Mouse (Mus musculus): Measurements from ENCODE around the gene Eif4e2. TPM values are rescaled to one million over a fixed set of nuclear protein-coding genes. Genes with fewer than 3 reads are reported as not detected.

Eif4e2 gene
- total RNA-seq, 2 experiments from 2014 or later = 55.5 to 63.1 TPM

DNA sequence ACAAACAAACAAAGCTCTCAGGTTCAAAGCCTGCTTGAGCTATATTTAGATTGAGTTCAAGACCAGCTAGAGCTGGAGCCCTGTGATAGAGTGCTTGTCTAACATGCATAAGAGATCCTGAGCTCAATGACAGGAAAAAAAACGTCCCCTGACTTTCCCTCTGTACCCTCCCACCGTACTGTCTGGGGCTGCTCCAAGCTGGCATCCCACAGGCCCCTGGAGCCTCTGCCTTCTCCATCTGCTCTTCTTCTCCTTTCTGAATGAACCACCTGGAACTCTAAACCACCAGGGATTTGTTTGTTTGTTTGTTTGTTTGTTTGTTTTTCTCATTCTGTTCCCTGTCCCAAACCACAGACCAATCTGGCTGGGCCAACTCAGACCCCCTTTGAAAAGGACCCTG is 62.3 kb downstream of the Eif4e2 start:
- intact Hi-C loops (cut with DNase I) = no loop called here
- DNase-seq (ENCODE audit: low spot score in 2 of 2) = no peak

DNA sequence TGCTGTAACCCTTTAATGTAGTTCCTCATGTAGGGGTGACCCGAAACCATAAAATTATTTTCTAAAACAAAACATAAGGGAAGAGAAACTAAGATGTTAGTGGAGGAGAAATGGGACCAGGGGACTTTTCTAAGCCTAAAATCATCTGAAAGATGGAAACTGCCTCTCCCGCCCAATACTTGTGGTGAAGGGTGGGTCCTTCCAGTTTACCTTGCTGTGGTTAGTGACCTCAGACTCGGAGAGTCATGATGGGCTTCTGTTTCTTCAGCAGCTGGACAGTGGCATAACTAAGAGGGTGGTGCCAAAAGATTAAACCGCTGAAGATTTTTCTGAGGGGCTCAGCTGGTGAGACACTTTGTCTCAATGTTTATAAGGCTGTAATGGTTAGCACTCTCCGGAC is 66.6 kb downstream of the Eif4e2 start:
- no peak for DNase-seq (ENCODE audit: low spot score in 2 of 2)
- intact Hi-C loops (cut with DNase I) = no loop called here

DNA sequence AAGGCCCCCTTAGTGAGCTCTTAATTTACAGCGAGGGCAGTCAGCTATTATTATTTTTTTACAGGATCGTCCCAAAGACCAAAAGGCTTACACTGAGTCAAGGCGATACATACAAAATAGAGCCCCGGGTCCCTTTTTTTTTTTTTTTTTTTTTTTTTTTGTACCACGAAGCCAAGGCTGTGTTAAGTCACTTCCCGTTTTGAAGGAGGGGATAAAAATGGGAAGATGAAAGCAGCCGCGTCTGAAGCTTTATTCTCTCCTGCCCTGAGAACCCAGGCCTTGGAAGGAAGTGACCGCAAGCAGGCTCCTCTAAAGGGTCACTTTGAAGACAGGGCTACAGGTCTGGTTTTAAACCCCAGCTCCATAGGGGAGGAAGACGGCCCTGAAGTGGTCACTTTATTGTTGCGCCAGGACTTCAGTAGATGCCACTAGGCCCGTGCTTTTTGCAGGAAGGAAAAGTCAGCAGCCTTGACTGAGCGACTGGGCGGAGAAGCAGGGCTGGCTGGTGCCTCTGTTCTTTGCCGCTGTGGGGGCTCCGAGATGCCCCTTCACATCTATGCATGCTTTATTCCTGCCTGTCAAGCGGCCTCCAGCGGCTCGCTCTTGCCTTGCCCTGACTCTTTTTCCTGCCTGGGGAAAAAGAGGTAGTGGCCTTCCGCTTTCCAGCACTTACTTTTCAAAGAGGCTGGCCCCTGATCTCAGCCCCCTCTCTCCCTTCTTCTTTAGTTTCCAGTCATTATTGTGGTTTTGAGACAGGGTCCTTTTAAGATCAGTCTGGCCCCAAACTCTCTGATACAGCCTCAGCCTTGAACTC is 68.1 kb downstream of the Eif4e2 start:
- intact Hi-C loops (cut with DNase I) = no loop called here
- DNase-seq (ENCODE audit: low spot score in 2 of 2) = no peak

DNA sequence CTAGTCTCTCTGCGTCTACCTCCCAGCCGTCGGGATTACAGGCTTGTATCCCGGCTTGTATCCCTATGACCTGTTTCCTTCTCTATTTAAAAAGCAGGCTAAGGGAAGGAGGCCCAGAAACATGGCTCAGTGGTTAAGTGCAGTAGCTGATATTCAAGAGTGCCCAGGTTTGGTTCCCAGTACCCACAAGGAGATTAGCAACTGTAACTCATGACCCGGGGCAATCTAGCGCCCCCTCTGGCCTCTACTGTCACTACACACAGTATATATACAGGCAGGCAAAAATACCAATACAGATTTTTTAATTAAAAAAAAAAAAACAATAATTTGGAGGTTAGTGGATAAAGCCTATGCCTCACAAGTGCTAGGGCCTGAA is 68.7 kb downstream of the Eif4e2 start:
- DNase-seq (ENCODE audit: low spot score in 2 of 2) = no peak
- intact Hi-C loops (cut with DNase I) = no loop called here

DNA sequence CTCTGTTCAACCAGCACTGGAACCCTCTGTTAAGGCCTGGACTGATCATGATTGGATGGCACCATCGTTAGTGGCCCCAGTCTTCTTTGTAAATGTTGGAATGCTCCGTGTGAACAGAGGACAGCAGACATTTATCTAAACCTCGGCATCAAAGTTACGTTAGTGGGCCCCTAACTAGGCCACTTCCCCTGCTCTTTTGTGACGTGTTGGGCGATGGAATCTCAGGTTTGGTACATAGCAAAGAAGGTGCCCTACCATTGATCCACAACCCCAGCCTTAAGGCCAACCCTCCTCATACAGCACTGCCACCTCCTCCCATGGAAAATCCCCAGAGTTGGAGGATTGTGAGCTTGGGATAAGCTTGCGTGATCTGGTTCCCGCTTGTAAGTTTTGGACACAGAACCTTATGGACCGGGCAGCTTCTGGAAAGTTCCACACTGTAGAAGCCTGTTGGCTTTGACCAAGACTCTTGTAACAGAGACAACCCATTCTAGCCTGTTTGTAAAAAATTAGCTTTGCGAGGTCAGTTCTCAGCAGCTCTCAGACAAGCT is 69.8 kb downstream of the Eif4e2 start:
- intact Hi-C loops (cut with DNase I) = no loop called here
- no peak for DNase-seq (ENCODE audit: low spot score in 2 of 2)

DNA sequence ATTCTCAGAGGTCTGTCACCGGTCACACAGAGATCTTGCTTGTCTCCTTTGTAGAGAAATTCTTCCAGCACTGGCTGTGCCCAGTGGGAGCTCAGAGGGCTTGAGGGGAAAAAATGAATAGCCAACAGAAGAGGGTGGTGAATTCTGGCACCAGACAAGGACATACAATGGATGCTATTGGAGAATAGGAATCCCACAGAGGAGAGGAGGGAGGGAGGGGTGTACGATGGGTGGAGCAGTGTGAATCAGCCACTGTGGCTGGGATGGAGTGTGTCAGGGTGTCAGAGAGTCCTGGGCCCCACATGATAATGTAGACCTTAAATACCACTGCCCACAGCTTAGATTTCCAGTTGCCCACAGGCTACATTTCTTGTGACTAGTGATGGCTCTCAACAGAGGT is 73.4 kb downstream of the Eif4e2 start:
- intact Hi-C loops (cut with DNase I) = no loop called here

More for the DNA sequence above, 73.4 kb downstream of the Eif4e2 start:
- no peak for DNase-seq (ENCODE audit: low spot score in 2 of 2)

Other genes starting within 250 kb of the Eif4e2 start
- gene Alppl2, start 124.0 kb upstream of the Eif4e2 start, total RNA-seq (2021) = not detected
- gene Alpi, start 112.3 kb upstream of the Eif4e2 start, total RNA-seq (2021) = not detected
- gene Akp3, start 88.9 kb upstream of the Eif4e2 start, total RNA-seq (2021) = not detected
- gene Ecel1, start 57.4 kb upstream of the Eif4e2 start, total RNA-seq (2021) = 10 to 100 TPM in 1 of 2 experiments, 1 to 10 TPM in 1; 5.8 to 12.6 TPM
- gene Prss56, start 30.6 kb upstream of the Eif4e2 start, total RNA-seq (2021) = under 1 TPM; 0.88 to 0.89 TPM
- gene Chrnd, start 23.3 kb upstream of the Eif4e2 start, total RNA-seq (2021) = not detected
- not detected for gene Chrng, start 9.3 kb upstream of the Eif4e2 start, total RNA-seq (2021)
- 10 to 100 TPM; 10.9 to 16.4 TPM for gene Efhd1, start 50.4 kb downstream of the Eif4e2 start, total RNA-seq (2021)
- 100 to 1,000 TPM; 106 to 121 TPM for gene Gigyf2, start 113.1 kb downstream of the Eif4e2 start, total RNA-seq (2021)
- gene Kcnj13, start 180.8 kb downstream of the Eif4e2 start, total RNA-seq (2021) = 1 to 10 TPM; 2.1 to 3.9 TPM

Measured in left cerebral cortex, postnatal 36 days (tissue).